Mouse (Mus musculus): ENCODE data around the gene Wwox.

DNA sequence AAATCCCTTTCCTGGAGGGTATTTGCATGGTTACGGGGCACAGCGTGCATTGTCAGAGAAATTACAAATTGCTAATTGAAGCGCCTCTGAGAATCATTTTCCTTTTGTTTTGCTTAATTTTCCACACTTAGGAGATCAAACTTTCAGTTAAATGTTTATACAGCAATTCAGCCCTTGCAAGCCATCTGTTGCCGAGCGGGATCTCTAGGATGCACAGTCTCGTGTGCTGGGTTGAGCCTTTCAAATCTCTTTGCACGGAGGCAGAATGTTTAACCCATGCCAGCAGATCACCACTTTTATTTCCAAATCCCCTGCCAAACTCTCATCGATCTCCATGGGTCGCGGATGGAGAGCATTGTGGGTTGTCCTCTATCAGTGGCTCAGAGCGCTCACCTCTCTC, 891.2 kb downstream of the Wwox start:
- no peak for TF ChIP-seq POLR2A (IDR thresholded peaks at IDR 0.05; ENCODE audit: borderline replicate concordance, low read depth, low read length)
- TF ChIP-seq CTCF (IDR thresholded peaks at IDR 0.05; ENCODE audit: low read depth, low read length) = no peak
